Mouse (Mus musculus): ENCODE measurements around the gene Vmn1r203. TPM values are rescaled to one million over a fixed set of nuclear protein-coding genes. Genes with fewer than 3 reads are reported as not detected.
"Not testable (repeated sequence)": the region's sequence is repeated elsewhere in the genome, so short reads cannot be mapped to it uniquely, and the experiment has no call there.

Vmn1r203 gene
- not detected in 2 replicates for polyA plus RNA-seq (2015; fragmentation: Nextera tagmentation; extraction: Ambion mirVana)

DNA sequence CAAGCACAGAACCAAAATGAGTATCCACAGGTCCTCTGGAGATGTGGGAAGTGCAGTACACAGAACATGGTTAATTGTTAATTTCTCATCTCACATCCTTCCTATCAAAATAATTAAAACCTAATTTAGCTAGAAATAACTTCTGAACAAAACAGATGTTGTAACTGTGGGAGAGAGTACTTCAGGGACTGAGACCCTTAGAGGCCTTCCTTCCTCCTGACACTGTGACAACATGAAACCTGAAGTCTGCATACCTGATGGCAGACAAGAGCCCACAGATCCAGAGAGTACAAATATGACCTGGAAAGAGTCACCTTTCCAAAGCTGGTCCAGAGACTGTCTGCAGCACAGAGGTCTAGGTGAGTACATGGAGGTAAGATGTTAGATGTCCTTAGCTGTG is at the start of gene Vmn1r203:
Gene Vmn1r203, plus strand, starts transcription at position 301 of the 400 bp plus-strand sequence.
- no peaks in the 10 kb centered on the region for H3K27me3 ChIP-seq
- no peak for ATAC-seq (ENCODE audit: low FRiP score, low read depth)
- H3K4me1 ChIP-seq (replicated peaks): no peaks in the 10 kb centered on the region
- H3K4me2 ChIP-seq: no peak within 1 kb of the TSS
- no peaks in the 10 kb centered on the region for H3K9me3 ChIP-seq
- no peaks in the 10 kb centered on the region for H3K36me3 ChIP-seq
- H3K9ac ChIP-seq: no peak within 1 kb of the TSS
- no peak within 1 kb of the TSS for H3K27ac ChIP-seq (replicated peaks)
- no peak within 1 kb of the TSS for H3K4me3 ChIP-seq

DNA sequence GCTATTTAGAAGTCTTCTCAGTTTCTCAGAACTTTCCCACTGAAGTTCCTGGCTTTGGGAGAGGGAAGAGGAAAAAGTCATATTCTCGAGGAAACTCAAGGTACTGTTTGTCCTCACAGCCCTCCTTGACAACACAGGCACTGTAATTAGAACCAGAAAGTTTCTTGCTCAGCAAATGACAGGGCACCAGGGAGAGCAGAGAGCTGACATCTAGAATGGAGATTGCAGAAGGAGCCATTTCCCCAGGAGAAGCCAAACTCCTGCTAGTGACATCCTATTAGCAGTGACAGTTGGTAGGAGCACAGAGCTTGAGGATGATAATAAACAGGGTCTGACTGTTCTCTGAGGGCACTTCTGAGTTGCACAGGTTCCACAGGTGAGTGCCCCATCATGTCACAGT is 46.3 kb upstream of the Vmn1r203 start, which contains the start of gene Vmn1r201:
Gene Vmn1r201, plus strand, starts transcription at position 301 of the 400 bp plus-strand sequence.
- no peaks in the 10 kb centered on the region for H3K4me1 ChIP-seq (replicated peaks)
- no peaks in the 10 kb centered on the region for H3K9me3 ChIP-seq
- no peak within 1 kb of the TSS for H3K4me2 ChIP-seq
- H3K4me3 ChIP-seq: no peak within 1 kb of the TSS
- no peaks in the 10 kb centered on the region for H3K36me3 ChIP-seq
- 76% methylated on average over 1 of the region's 1 CpGs for WGBS
- H3K9ac ChIP-seq: no peak within 1 kb of the TSS
- no peak within 1 kb of the TSS for H3K27ac ChIP-seq (replicated peaks)
- ATAC-seq (ENCODE audit: low FRiP score, low read depth): no peak
- H3K27me3 ChIP-seq: no peaks in the 10 kb centered on the region

DNA sequence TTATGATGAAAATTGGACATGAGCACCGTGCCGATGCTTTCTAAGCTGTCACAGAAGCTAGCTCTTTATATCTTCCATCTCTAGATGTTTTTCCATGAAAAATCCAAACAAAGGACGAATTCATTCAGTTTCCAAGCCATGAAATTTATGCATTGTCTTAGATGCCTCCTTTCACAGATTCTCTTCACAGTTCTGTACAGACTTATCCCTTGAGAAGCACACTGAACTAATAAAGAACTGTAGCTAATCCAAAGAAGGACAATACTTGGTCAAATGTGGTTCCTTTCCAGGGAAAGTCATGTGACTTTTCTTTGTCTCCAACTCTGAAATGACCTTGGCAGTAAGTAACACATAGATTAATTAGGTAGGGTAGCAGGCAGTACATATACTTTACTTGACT is 15.5 kb upstream of the Vmn1r203 start:
- H3K27me3 ChIP-seq: no peaks in the 10 kb centered on the region
- no peak overlapping the region for H3K27ac ChIP-seq (replicated peaks)
- H3K4me2 ChIP-seq: no peak overlapping the region
- no peaks in the 10 kb centered on the region for H3K36me3 ChIP-seq
- H3K9ac ChIP-seq: no peak overlapping the region
- no peak overlapping the region for H3K4me3 ChIP-seq
- no peaks in the 10 kb centered on the region for H3K9me3 ChIP-seq
- 44% methylated on average over 3 of the region's 3 CpGs for WGBS
- ATAC-seq (ENCODE audit: low FRiP score, low read depth): no peak
- no peaks in the 10 kb centered on the region for H3K4me1 ChIP-seq (replicated peaks)

DNA sequence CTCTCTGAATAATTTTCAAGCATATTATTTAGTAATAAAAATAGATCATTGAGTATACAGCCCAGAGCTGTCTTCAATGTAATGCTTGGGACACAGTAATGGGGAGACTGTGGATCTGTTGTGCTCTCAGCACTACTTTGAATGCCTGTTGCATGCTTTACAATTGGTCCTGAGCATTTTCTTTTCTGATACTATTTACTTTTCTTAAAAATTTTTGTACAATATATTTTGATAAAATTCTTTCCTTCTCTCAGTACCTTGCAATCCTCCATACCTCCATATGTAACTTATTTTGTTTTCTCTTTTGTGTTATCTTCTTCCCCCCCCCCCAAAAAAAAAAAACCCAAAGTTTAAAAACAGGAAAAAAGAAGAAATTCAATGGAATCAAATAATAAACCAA is 12.6 kb upstream of the Vmn1r203 start, which contains the start of gene Vmn1r202:
Gene Vmn1r202, minus strand, starts transcription at position 101 of the 400 bp plus-strand sequence.
- Histone ChIP-seq H3K27me3 (no peaks in the 10 kb centered on the region), H3K27ac (replicated peaks) (no peak within 1 kb of the TSS), H3K9me3 (no peaks in the 10 kb centered on the region), H3K4me2 (no peak within 1 kb of the TSS), H3K4me3 (no peak within 1 kb of the TSS), H3K36me3 (no peaks in the 10 kb centered on the region), H3K4me1 (replicated peaks) (no peaks in the 10 kb centered on the region), H3K9ac (no peak within 1 kb of the TSS)
- no peak for ATAC-seq (ENCODE audit: low FRiP score, low read depth)

DNA sequence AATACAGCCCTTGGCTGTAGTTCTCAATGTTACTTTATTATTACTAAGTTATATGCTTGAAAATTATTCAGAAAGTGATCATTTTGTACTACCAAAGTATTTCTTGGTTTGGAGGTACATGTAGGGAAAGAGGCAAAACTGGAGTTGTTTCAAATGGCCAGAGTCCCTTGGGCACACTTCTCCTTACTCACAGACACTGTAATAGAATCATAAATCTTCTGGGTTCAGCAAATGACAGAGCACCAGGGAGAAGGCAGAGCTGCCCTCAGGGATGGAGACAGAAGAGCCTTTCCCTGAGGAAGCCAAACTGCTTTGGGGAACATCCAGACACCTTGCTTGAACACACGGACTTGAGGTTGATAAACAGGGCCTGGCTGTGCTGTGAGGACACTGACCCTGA is 35.0 kb downstream of the Vmn1r203 start, which contains the start of gene Vmn1r204:
Gene Vmn1r204, plus strand, starts transcription at position 301 of the 400 bp plus-strand sequence.
- not testable (repeated sequence) for H3K9ac ChIP-seq; H3K36me3 ChIP-seq; H3K4me1 ChIP-seq (replicated peaks); H3K4me2 ChIP-seq; H3K27me3 ChIP-seq; ATAC-seq (ENCODE audit: low FRiP score, low read depth); H3K4me3 ChIP-seq; H3K27ac ChIP-seq (replicated peaks); H3K9me3 ChIP-seq
- 59% methylated on average over 1 of the region's 1 CpGs for WGBS

DNA sequence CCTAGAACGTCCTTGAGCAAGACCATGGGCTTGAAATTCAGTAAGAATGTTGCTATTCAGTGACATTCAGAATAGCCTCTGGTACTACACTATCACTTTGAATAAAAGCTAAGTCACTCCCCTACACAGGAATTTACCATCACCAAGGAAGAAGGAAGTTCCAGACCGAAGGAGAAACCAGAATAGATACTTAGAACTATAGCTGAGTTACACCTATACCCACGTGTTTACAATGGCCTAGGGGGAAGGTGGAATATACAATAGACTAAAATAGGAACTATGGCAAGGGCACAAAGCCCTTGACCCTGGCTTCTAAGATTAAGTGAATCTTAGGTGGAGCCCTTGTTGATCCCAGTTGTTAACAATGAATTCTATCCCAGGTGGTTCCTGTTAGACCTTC is 57.0 kb downstream of the Vmn1r203 start:
- WGBS: 82% methylated on average over 3 of the region's 3 CpGs
- not testable (repeated sequence) for H3K27ac ChIP-seq (replicated peaks); H3K4me3 ChIP-seq; H3K9ac ChIP-seq; H3K36me3 ChIP-seq; H3K9me3 ChIP-seq; ATAC-seq (ENCODE audit: low FRiP score, low read depth); H3K4me1 ChIP-seq (replicated peaks); H3K4me2 ChIP-seq; H3K27me3 ChIP-seq

Other genes starting within 250 kb of the Vmn1r203 start
- not detected in 2 replicates for gene Vmn1r195, start 247.6 kb upstream of the Vmn1r203 start, polyA plus RNA-seq (2015; fragmentation: Nextera tagmentation; extraction: Ambion mirVana)
- gene Vmn1r196, start 228.2 kb upstream of the Vmn1r203 start, polyA plus RNA-seq (2015; fragmentation: Nextera tagmentation; extraction: Ambion mirVana): not detected in 2 replicates
- not detected in 2 replicates for gene Vmn1r197, start 193.5 kb upstream of the Vmn1r203 start, polyA plus RNA-seq (2015; fragmentation: Nextera tagmentation; extraction: Ambion mirVana)
- gene Vmn1r198, start 167.8 kb upstream of the Vmn1r203 start, polyA plus RNA-seq (2015; fragmentation: Nextera tagmentation; extraction: Ambion mirVana): not detected in 2 replicates
- gene Vmn1r199, start 138.3 kb upstream of the Vmn1r203 start, polyA plus RNA-seq (2015; fragmentation: Nextera tagmentation; extraction: Ambion mirVana): not detected in 2 replicates
- 0.05 TPM in 1 of 2 replicates, not detected in the other for gene Vmn1r200, start 127.7 kb upstream of the Vmn1r203 start, polyA plus RNA-seq (2015; fragmentation: Nextera tagmentation; extraction: Ambion mirVana)
- gene Vmn1r201, start 46.2 kb upstream of the Vmn1r203 start, polyA plus RNA-seq (2015; fragmentation: Nextera tagmentation; extraction: Ambion mirVana): not detected in 2 replicates
- gene Vmn1r202, start 12.7 kb upstream of the Vmn1r203 start, polyA plus RNA-seq (2015; fragmentation: Nextera tagmentation; extraction: Ambion mirVana): not detected in 2 replicates
- gene Vmn1r204, start 35.1 kb downstream of the Vmn1r203 start, polyA plus RNA-seq (2015; fragmentation: Nextera tagmentation; extraction: Ambion mirVana): not detected in 2 replicates
- gene Vmn1r205, start 74.9 kb downstream of the Vmn1r203 start, polyA plus RNA-seq (2015; fragmentation: Nextera tagmentation; extraction: Ambion mirVana): not detected in 2 replicates
- not detected in 2 replicates for gene Vmn1r206, start 106.1 kb downstream of the Vmn1r203 start, polyA plus RNA-seq (2015; fragmentation: Nextera tagmentation; extraction: Ambion mirVana)
- gene Vmn1r207-ps, start 211.5 kb downstream of the Vmn1r203 start, polyA plus RNA-seq (2015; fragmentation: Nextera tagmentation; extraction: Ambion mirVana): not detected in 2 replicates